Mouse (Mus musculus) olfactory bulb, adult 2 months (tissue): ENCODE results near the gene Mn1. TPM values are rescaled to one million over a fixed set of nuclear protein-coding genes. Genes with fewer than 3 reads are reported as not detected.

ENCODE experiments used
- H3K27ac ChIP-seq: fragments of 200-500 bp; 2 replicates; pipeline ENCODE4 v1.5.1; 2012; ENCODE audit warnings: low read depth, low read length; ENCODE audit not compliant: insufficient read depth
- H3K4me1 ChIP-seq: fragments of 200-500 bp; 2 replicates; pipeline ENCODE4 v1.6.1; 2012; ENCODE audit warnings: low read length; ENCODE audit not compliant: control insufficient read depth, insufficient read depth
- H3K4me3 ChIP-seq: fragments of 200-500 bp; 2 replicates; pipeline ENCODE4 v1.5.1; 2012; ENCODE audit warnings: mild to moderate bottlenecking, low read depth, low read length, moderate library complexity; ENCODE audit not compliant: insufficient read depth
- CTCF ChIP-seq: fragments of 200-500 bp; IDR thresholded peaks from 2 replicates; pipeline ENCODE4 v1.5.1; 2012; ENCODE audit warnings: low read depth, mild to moderate bottlenecking, low read length, moderate library complexity; ENCODE audit not compliant: insufficient read depth
- POLR2A ChIP-seq: fragments of 200-500 bp; IDR thresholded peaks from 2 replicates; pipeline ENCODE4 v1.6.1; 2012; ENCODE audit warnings: mild to moderate bottlenecking, low read depth, low read length, moderate library complexity; ENCODE audit not compliant: insufficient read depth
- WGBS: fragments of 180-500 bp; shearing (Covaris S2); methylation state at CpG from one replicate; pipeline ENCODE4 v1.1.7; 2018; 5-methylcytosine and 5-hydroxymethylcytosine counted together
- polyA plus RNA-seq: library from polyadenylated mRNA; stranded (reverse); fragments of >200 nt; gene quantifications from 2 replicates; pipeline ENCODE4 v1.2.4, GENCODE M21; 2012; ENCODE audit warnings: low replicate concordance; ENCODE audit not compliant: missing spikeins, insufficient read depth, insufficient read length

The Mn1 gene
- polyA plus RNA-seq, result not detected in 2 replicates

DNA sequence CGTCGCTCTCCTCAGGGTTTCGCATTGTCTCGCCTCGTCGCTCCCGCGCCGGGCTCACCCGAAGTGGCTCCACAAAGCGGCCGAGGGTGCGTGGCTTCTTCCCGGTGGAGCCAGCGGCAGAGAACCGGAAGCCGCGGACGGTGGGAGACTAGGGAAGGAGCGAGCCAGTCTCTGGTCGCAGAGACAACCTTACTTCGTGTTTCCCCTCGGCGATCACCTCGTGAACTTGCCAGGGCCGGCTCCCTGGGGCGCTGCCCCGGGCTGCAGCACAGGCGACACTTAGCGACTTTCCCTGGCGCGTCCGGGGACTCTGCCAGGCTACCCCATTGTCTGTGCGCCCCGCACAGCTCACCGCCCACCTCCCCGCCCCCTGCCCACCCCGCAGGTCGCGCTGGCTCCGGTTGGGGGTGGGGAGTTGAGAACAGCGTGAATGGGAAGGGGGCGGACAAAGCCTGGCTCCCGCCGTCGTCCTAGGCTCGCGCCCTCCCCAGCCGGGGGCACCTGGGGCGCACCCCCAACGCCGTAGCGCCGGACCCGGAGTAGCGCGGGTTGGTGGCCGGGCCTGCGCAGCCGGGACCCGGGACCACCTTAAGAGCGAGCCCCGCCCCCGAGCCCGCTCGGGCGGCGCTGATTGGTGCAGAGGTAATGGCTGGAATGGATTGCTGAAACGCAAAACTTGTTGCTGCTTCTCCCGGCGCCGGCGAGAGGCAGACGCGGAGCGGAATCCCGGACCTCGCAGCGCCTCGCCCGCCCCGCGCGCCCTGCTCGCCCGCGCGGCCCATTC is at the start of gene Mn1:
TSS of gene Mn1 (plus strand) at position 772 of the 784 bp plus-strand sequence.
- TF ChIP-seq CTCF (no peak), POLR2A (peak; percentile 32; the same call in 1 of the 2 replicates)
- Histone ChIP-seq H3K4me1 (peaks cover 39% of the 10 kb centered on the region), H3K4me3 (peak within 1 kb of the TSS; percentile 71), H3K27ac (no peak within 1 kb of the TSS)
- under 1% methylated on average over 79 of the region's 88 CpGs for WGBS

DNA sequence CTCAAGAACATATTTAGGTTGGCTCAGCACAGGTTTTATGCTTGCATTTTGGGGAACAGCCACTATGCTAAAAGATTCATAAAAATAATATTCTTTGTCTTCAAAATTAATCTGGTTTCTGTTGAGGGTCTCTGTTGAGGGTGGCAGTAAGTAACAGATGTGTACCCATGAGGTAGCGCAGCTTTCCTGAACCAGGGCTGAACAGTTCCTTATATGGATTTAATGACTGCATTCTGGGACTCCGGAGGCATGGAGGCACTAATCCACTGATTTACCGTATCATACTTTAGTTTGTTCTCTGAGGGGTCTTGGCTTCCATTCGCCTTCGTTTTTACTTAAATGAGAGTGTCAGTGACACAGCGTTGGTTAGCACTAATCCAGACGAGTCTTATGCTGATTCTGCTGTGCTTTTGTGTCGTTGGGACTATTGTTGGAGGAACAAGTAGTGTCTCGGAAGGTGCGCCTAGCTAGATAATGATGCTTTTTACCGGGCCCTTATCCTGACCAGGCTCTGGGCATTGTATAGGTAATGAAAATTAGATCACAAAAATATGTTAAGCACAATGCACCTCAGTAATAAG is 49.1 kb upstream of the Mn1 start:
- Histone ChIP-seq H3K4me3 (no peak overlapping the region), H3K27ac (peak overlapping the region; percentile 78), H3K4me1 (peaks cover 11% of the 10 kb centered on the region)
- no peak for TF ChIP-seq POLR2A
- no peak for TF ChIP-seq CTCF
- WGBS, result 44% methylated on average over 11 of the region's 11 CpGs

DNA sequence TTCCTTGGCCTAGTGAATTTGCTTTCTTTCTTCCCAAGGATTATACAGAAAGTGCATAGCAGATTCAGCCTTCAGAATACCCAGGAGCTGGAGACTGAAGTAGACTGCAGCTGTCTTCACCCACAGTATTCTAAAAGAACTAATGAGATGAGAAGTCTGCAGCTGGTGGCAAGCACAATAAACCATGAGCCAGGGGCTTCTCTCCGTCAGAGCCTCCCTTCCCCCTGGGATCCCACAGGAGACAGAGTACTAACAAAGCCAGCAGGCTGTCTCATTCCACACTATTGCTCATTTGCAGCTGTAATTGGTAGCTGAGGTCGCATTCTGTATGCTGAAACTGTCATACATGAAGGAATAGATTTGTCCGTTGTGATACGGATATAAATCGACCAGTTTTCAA is 48.6 kb upstream of the Mn1 start:
- no peak for TF ChIP-seq CTCF
- 34% methylated on average over 5 of the region's 5 CpGs for WGBS
- no peak overlapping the region for H3K27ac ChIP-seq
- no peak overlapping the region for H3K4me3 ChIP-seq
- peaks cover 11% of the 10 kb centered on the region for H3K4me1 ChIP-seq

DNA sequence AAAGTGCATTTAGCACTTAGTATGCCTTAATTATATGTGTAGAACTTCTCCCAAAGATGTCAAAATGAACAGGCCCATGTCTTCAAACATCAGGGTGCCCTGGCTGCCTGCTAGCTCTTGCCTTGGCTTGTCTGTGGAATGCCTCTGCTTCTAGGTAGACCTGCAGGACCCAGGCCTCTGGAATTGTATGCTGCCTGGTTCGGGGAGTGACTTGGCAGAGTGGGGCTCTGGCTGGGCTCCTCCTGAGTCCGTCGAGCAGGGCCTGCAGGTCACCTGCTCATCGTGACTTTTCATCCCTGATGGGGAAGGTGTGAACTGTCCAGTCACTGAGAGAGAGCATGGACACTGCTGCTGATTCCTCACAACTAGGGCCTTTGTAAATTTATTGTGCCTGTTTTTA is 41.5 kb upstream of the Mn1 start:
- Histone ChIP-seq H3K4me3 (no peak overlapping the region), H3K27ac (no peak overlapping the region), H3K4me1 (peaks cover 8% of the 10 kb centered on the region)
- 80% methylated on average over 4 of the region's 4 CpGs for WGBS
- TF ChIP-seq CTCF (no peak), POLR2A (no peak)

- TF ChIP-seq POLR2A (no peak), CTCF (no peak)
- H3K27ac ChIP-seq, result no peak overlapping the region
- H3K4me1 ChIP-seq, result peaks cover 8% of the 10 kb centered on the region
- 56% methylated on average over 24 of the region's 24 CpGs for WGBS
- H3K4me3 ChIP-seq, result no peak overlapping the region
Measured at GRCm38 (mm10) chr5:111376276-111377020, 40.7 kb upstream of the Mn1 start.

- no peak overlapping the region for H3K4me3 ChIP-seq
- no peak overlapping the region for H3K27ac ChIP-seq
- TF ChIP-seq POLR2A, result no peak
- TF ChIP-seq CTCF, result no peak
- 76% methylated on average over 7 of the region's 7 CpGs for WGBS
- H3K4me1 ChIP-seq, result peaks cover 8% of the 10 kb centered on the region
Measured at GRCm38 (mm10) chr5:111378126-111378993, 38.8 kb upstream of the Mn1 start.

- H3K27ac ChIP-seq, result no peak overlapping the region
- no peak for TF ChIP-seq CTCF
- no peak for TF ChIP-seq POLR2A
- no peak overlapping the region for H3K4me3 ChIP-seq
- WGBS, result 79% methylated on average over 5 of the region's 5 CpGs
- H3K4me1 ChIP-seq, result no peaks in the 10 kb centered on the region
Measured at GRCm38 (mm10) chr5:111383335-111383734, 33.8 kb upstream of the Mn1 start.

- H3K4me1 ChIP-seq, result peaks cover 5% of the 10 kb centered on the region
- WGBS, result 58% methylated on average over 10 of the region's 10 CpGs
- no peak overlapping the region for H3K4me3 ChIP-seq
- no peak for TF ChIP-seq POLR2A
- no peak for TF ChIP-seq CTCF
- H3K27ac ChIP-seq, result no peak overlapping the region
Measured at GRCm38 (mm10) chr5:111390911-111391310, 26.3 kb upstream of the Mn1 start.
